Mouse (Mus musculus) forebrain, embryonic 13.5 days (tissue): ENCODE measurements around the gene Man2c1. TPM values are rescaled to one million over a fixed set of nuclear protein-coding genes. Genes with fewer than 3 reads are reported as not detected.

Source experiments
- ATAC-seq: fragments of 200-750 bp; cut with Nextera tagmentation; 2 replicates; pipeline ENCODE4 v1.8.0; 2017
- H3K27ac ChIP-seq: fragments of 300-500 bp; sonication (generic); 2 replicates; pipeline ENCODE4 v1.5.1; 2015; ENCODE audit warnings: inconsistent platforms, mild to moderate bottlenecking, moderate library complexity
- H3K27me3 ChIP-seq: fragments of 300-500 bp; sonication (generic); 2 replicates; pipeline ENCODE4 v1.6.1; 2015; ENCODE audit warnings: mild to moderate bottlenecking, inconsistent platforms
- H3K36me3 ChIP-seq: fragments of 300-500 bp; sonication (generic); 2 replicates; pipeline ENCODE4 v1.6.1; 2015; ENCODE audit warnings: mild to moderate bottlenecking, inconsistent platforms; ENCODE audit not compliant: poor library complexity, severe bottlenecking
- H3K4me1 ChIP-seq: fragments of 300-500 bp; sonication (generic); 2 replicates; pipeline ENCODE4 v1.6.1; 2015; ENCODE audit warnings: inconsistent platforms
- H3K4me2 ChIP-seq: fragments of 300-500 bp; sonication (generic); 2 replicates; pipeline ENCODE4 v1.6.1; 2015; ENCODE audit warnings: inconsistent platforms, mild to moderate bottlenecking, moderate library complexity
- H3K4me3 ChIP-seq: fragments of 300-500 bp; sonication (generic); 2 replicates; pipeline ENCODE4 v1.5.1; 2015; ENCODE audit warnings: mild to moderate bottlenecking, inconsistent platforms
- H3K9ac ChIP-seq: fragments of 300-500 bp; sonication (generic); 2 replicates; pipeline ENCODE4 v1.6.1; 2015; ENCODE audit warnings: mild to moderate bottlenecking, inconsistent platforms
- H3K9me3 ChIP-seq: fragments of 300-500 bp; sonication (generic); replicated peaks from 2 replicates; pipeline ENCODE4 v1.6.1; 2016; ENCODE audit warnings: inconsistent platforms
- WGBS: fragments of 180-500 bp; shearing (Covaris S2); methylation state at CpG from one replicate; pipeline ENCODE4 v1.1.7; 2015; 5-methylcytosine and 5-hydroxymethylcytosine counted together
- polyA plus RNA-seq: library from polyadenylated mRNA; unstranded; fragments of >200 nt; fragmentation: Nextera tagmentation; extraction: Ambion mirVana; gene quantifications from 2 replicates; pipeline ENCODE4 v1.2.1, GENCODE M21; 2015

Gene Man2c1
- polyA plus RNA-seq, 1 experiment from 2014 or later: 51.6 TPM

DNA sequence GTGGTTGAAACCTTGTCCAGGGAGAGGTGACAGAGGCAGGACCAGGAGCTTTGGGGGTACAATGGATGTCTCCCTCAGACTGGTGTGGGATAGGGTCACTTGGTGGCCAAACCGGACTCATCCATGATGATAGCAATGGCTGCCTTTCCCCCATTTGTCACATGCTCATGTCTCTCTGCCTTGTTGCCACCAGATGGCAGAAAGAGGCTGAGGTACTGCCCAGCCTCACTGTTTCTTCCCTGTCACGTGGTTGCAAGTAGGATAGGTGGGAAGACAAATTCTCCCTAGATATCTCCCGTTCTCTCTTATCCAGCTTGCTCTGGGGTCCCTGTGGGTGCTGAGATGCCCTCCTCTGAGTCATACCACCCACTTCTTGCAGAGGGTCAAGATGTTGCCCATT lies 32.0 kb downstream of the Man2c1 start:
- Histone ChIP-seq H3K4me2 (no peak overlapping the region), H3K27ac (no peak overlapping the region), H3K9me3 (no peaks in the 10 kb centered on the region), H3K27me3 (peaks cover 5% of the 10 kb centered on the region; the same call in 1 of the 2 replicates), H3K36me3 (no peaks in the 10 kb centered on the region), H3K4me3 (no peak overlapping the region), H3K4me1 (peaks cover 3% of the 10 kb centered on the region), H3K9ac (no peak overlapping the region)
- 26% methylated on average over 3 of the region's 3 CpGs for WGBS
- no peak for ATAC-seq

DNA sequence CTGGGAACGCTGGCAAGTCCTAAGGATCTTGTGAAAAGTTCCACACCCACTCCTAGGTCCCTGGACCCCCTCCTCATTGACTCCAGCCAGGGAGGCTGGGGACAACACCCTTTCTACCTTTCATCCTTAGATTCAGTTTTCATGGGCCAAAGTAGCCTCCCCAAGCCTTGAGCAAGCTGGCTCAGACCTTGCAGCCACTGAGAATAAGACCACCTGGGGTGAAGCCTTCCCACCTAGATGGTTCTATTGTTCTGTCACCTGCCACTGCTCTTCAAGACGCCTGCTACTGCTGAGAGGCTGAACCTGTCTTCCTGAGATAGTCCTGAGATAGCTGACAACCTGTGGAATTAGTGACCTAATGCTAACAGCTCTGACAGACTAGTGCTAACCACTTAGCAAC lies 32.6 kb downstream of the Man2c1 start:
- Histone ChIP-seq H3K27ac (no peak overlapping the region), H3K27me3 (peaks cover 5% of the 10 kb centered on the region; the same call in 1 of the 2 replicates), H3K4me3 (no peak overlapping the region), H3K9me3 (no peaks in the 10 kb centered on the region), H3K4me2 (no peak overlapping the region), H3K36me3 (no peaks in the 10 kb centered on the region), H3K9ac (no peak overlapping the region), H3K4me1 (no peaks in the 10 kb centered on the region; the same call in 1 of the 2 replicates)
- WGBS: 43% methylated on average over 2 of the region's 2 CpGs
- ATAC-seq: no peak

DNA sequence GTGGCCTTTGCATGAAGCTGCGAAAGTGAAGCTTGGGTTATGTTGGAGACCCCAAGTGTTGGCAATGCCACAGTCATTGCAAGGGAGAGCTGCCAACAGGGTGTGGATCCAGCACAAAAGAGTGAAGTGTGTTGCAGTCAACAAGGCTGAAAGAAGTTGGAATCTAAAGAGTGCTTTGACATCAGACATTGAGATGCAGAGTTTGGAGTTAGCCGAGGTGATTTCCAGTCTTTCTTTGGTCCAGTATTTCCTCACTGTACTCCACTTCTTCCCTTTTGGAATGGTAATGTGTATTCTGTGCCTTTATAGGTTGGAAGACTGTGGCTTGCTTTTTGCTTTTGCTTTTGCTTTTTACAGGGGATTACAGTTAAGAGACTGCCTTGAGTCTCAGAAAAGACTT lies 35.7 kb downstream of the Man2c1 start:
- Histone ChIP-seq H3K36me3 (no peaks in the 10 kb centered on the region), H3K4me2 (no peak overlapping the region), H3K4me3 (no peak overlapping the region), H3K27me3 (0 out of 2 replicates have a peak, but pooled peaks cover 3% of the 10 kb centered on the region), H3K27ac (no peak overlapping the region), H3K9me3 (no peaks in the 10 kb centered on the region), H3K4me1 (no peaks in the 10 kb centered on the region), H3K9ac (no peak overlapping the region)
- no peak for ATAC-seq
- WGBS: 85% methylated on average over 2 of the region's 2 CpGs

DNA sequence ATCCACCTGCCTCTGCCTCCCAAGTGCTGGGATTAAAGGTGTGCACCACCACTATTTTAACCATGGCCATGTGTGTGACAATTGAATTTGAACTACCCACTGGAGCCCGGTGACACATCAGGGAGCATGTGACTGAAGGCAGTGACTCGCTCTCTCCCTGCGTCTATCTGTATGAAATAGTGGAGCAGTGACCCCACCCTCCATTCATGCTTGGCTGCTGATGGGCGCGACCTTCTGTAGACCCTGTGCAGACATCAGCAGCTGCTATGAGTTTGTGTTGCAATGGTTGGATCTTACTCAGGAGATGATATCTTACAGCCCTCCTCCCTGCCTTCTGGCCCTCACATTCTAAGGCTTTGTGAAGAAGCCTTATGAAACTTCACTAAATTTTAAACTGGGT lies 37.9 kb downstream of the Man2c1 start:
- WGBS: 89% methylated on average over 5 of the region's 5 CpGs

More for the DNA sequence above, 37.9 kb downstream of the Man2c1 start:
- Histone ChIP-seq H3K4me2 (no peak overlapping the region), H3K4me1 (no peaks in the 10 kb centered on the region), H3K36me3 (no peaks in the 10 kb centered on the region), H3K9ac (no peak overlapping the region), H3K27me3 (0 out of 2 replicates have a peak, but pooled peaks cover 3% of the 10 kb centered on the region), H3K27ac (no peak overlapping the region), H3K9me3 (no peaks in the 10 kb centered on the region), H3K4me3 (no peak overlapping the region)
- ATAC-seq: no peak

Other genes starting within 250 kb of the Man2c1 start
- gene Snx33, start 202.3 kb upstream of the Man2c1 start, polyA plus RNA-seq: 2.6 TPM in 2 replicates
- 86.6 and 89.0 TPM in 2 replicates for gene Imp3, start 193.2 kb upstream of the Man2c1 start, polyA plus RNA-seq
- gene Snupn, start 179.8 kb upstream of the Man2c1 start, polyA plus RNA-seq: 30.0 and 33.7 TPM in 2 replicates
- 20.0 and 20.7 TPM in 2 replicates for gene Ptpn9, start 135.8 kb upstream of the Man2c1 start, polyA plus RNA-seq
- gene Sin3a, start 58.6 kb upstream of the Man2c1 start, polyA plus RNA-seq: 33.8 and 43.9 TPM in 2 replicates
- 6.5 and 8.2 TPM in 2 replicates for gene Neil1, start 17.6 kb downstream of the Man2c1 start, polyA plus RNA-seq
- 155 and 164 TPM in 2 replicates for gene Commd4, start 27.6 kb downstream of the Man2c1 start, polyA plus RNA-seq
- gene Trcg1, start 105.9 kb downstream of the Man2c1 start, polyA plus RNA-seq: not detected in 2 replicates
- 5.8 and 8.0 TPM in 2 replicates for gene 1700017B05Rik, start 131.9 kb downstream of the Man2c1 start, polyA plus RNA-seq